Mouse (Mus musculus) lung, embryonic 14.5 days (tissue): ENCODE measurements at regions not wholly inside any gene's neighbourhood (a gene's known extent, or its start where the extent isn't known, plus 50 kb on each side); places are given as distances from the start of the nearest gene placed in this dataset.

Experiments used
- ATAC-seq: fragments of 200-750 bp; cut with Nextera tagmentation; 2 replicates; pipeline ENCODE4 v1.8.0; 2017; ENCODE audit warnings: mild to moderate bottlenecking, moderate TSS enrichment, moderate library complexity; ENCODE audit not compliant: insufficient read depth
- DNase-seq: peaks from one replicate; pipeline ENCODE4 v3.0.0-alpha.2; 2015
- H3K27ac ChIP-seq: fragments of 300-500 bp; sonication (generic); 2 replicates; pipeline ENCODE4 v1.5.1; 2014; ENCODE audit warnings: low read depth, mild to moderate bottlenecking, moderate library complexity
- H3K27me3 ChIP-seq: fragments of 300-500 bp; sonication (generic); 2 replicates; pipeline ENCODE4 v1.6.1; 2014; ENCODE audit warnings: low read length, control low read depth; ENCODE audit not compliant: insufficient read depth
- H3K36me3 ChIP-seq: fragments of 300-500 bp; sonication (generic); 2 replicates; pipeline ENCODE4 v1.6.1; 2014; ENCODE audit warnings: control low read depth; ENCODE audit not compliant: insufficient read depth
- H3K4me1 ChIP-seq: fragments of 300-500 bp; sonication (generic); 2 replicates; pipeline ENCODE4 v1.6.1; 2014; ENCODE audit warnings: antibody characterized with exemption, control low read depth; ENCODE audit not compliant: insufficient read depth
- H3K4me2 ChIP-seq: fragments of 300-500 bp; sonication (generic); 2 replicates; pipeline ENCODE4 v1.6.1; 2014; ENCODE audit warnings: mild to moderate bottlenecking
- H3K4me3 ChIP-seq: fragments of 300-500 bp; sonication (generic); 2 replicates; pipeline ENCODE4 v1.5.1; 2014; ENCODE audit warnings: low read depth, low read length
- H3K9ac ChIP-seq: fragments of 300-500 bp; sonication (generic); 2 replicates; pipeline ENCODE4 v1.6.1; 2014
- H3K9me3 ChIP-seq: fragments of 300-500 bp; sonication (generic); 2 replicates; pipeline ENCODE4 v1.6.1; 2016; ENCODE audit warnings: low read depth, low read length, control low read depth
- CTCF ChIP-seq: IDR thresholded peaks from 2 replicates; pipeline ENCODE4 v1.5.1; 2016; ENCODE audit warnings: antibody characterized with exemption, low read depth
- WGBS: fragments of 180-500 bp; shearing (Covaris S2); extraction: QIAGEN DNeasy Blood & Tissue Kit; methylation state at CpG from one replicate; pipeline ENCODE4 v1.1.7; 2014; 5-methylcytosine and 5-hydroxymethylcytosine counted together

DNA sequence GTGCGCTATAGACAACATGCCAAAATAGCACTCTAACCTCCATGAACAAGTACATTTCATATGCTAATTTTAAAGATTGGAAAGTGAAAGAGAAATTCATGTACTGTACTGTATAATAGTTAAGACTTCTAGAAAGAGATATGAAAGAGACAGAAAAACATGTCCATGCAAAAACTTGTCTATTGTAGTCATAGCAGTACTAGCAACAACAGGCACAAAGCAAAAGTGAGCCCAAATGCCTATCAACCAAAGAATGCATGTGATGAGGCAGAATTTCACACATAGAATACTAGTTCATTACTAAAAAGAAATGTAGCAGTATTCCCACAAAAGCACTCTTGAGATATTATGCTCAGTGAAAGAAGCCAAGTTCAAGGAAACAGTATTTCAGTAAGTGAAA is 180.4 kb upstream of the Steap4 start:
- no peak for TF ChIP-seq CTCF
- no peak overlapping the region for H3K27ac ChIP-seq
- H3K4me1 ChIP-seq: no peaks in the 10 kb centered on the region
- H3K9me3 ChIP-seq: no peaks in the 10 kb centered on the region
- H3K9ac ChIP-seq: no peak overlapping the region
- DNase-seq (no peak), ATAC-seq (no peak)
- no peaks in the 10 kb centered on the region for H3K36me3 ChIP-seq
- no peak overlapping the region for H3K4me3 ChIP-seq
- 93% methylated on average over 1 of the region's 1 CpGs for WGBS
- no peaks in the 10 kb centered on the region for H3K27me3 ChIP-seq
- no peak overlapping the region for H3K4me2 ChIP-seq

DNA sequence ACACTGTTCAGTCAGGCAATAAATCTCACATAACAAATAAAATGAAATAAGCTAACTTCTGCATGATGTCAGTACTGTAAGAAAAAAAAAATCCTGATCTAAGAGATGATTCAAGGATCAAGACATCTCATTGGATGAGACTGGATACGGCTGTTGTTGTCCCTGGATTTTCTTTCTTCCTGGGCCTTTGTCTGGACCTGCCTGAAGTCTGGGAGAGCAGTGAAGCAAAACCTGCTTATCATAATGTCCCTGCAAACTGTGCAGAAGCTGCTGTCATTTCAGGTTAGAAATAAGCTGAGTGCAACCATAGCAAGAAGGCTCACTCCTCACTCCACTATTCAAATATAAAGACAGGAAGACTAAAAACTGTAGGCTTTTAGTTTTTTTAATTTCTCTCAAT is 178.0 kb upstream of the Steap4 start:
- 69% methylated on average over 1 of the region's 1 CpGs for WGBS
- no peaks in the 10 kb centered on the region for H3K36me3 ChIP-seq
- ATAC-seq (no peak), DNase-seq (no peak)
- no peak overlapping the region for H3K4me3 ChIP-seq
- no peak overlapping the region for H3K9ac ChIP-seq
- no peaks in the 10 kb centered on the region for H3K4me1 ChIP-seq
- no peak for TF ChIP-seq CTCF
- H3K4me2 ChIP-seq: no peak overlapping the region
- H3K9me3 ChIP-seq: no peaks in the 10 kb centered on the region
- no peak overlapping the region for H3K27ac ChIP-seq
- no peaks in the 10 kb centered on the region for H3K27me3 ChIP-seq

DNA sequence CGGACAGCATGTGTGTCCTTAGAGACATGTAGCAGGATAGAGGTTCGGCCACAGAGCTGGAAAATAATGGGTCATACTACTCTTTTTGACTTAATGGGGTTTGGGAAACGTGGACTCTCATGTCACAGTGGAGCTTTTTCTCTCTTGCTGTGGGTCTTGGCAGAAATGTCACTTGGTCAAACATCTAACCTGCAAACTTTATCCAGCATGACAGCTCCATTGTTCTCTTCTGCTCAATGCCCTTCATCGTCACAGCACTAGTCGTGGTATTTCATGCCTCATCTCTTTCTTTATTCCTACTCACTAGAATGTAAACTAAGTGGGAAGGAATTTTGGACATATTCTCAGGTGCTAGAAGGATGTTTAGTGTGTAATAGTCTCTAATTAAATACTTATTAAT is 171.9 kb upstream of the Steap4 start:
- Histone ChIP-seq H3K4me2 (no peak overlapping the region), H3K9me3 (no peaks in the 10 kb centered on the region), H3K4me3 (no peak overlapping the region), H3K4me1 (no peaks in the 10 kb centered on the region), H3K36me3 (no peaks in the 10 kb centered on the region), H3K9ac (no peak overlapping the region), H3K27me3 (no peaks in the 10 kb centered on the region), H3K27ac (no peak overlapping the region)
- TF ChIP-seq CTCF: no peak
- DNase-seq: no peak
- ATAC-seq: no peak
- 70% methylated on average over 5 of the region's 5 CpGs for WGBS

GRCm38 (mm10) chr5:7789126-7789525 is 171.1 kb upstream of the Steap4 start:
- H3K4me1 ChIP-seq: no peaks in the 10 kb centered on the region
- no peak overlapping the region for H3K9ac ChIP-seq
- no peaks in the 10 kb centered on the region for H3K36me3 ChIP-seq
- no peaks in the 10 kb centered on the region for H3K9me3 ChIP-seq
- no peak overlapping the region for H3K4me3 ChIP-seq
- ATAC-seq (no peak), DNase-seq (no peak)
- WGBS: 94% methylated on average over 1 of the region's 1 CpGs
- H3K27me3 ChIP-seq: no peaks in the 10 kb centered on the region
- no peak overlapping the region for H3K4me2 ChIP-seq
- no peak overlapping the region for H3K27ac ChIP-seq
- no peak for TF ChIP-seq CTCF

DNA sequence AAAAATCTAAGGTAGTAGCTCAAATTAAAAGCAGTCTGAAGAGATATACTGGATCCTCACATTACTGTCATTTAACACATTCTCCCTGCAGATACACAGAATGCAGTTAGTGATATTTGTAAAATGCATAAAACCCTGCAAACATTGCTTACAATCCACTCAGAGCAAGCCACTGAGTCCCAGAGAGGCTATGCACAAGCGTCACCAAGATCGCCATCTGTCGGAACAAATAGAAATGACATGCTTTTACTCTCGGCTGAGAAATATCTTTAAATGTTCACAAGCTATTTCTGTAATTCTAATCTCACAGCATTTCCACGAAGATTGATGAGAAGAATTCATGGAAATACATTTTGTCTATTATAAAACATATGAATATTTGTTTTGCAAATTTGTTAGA is 139.7 kb upstream of the Steap4 start:
- Histone ChIP-seq H3K9me3 (no peaks in the 10 kb centered on the region), H3K9ac (no peak overlapping the region), H3K36me3 (no peaks in the 10 kb centered on the region), H3K4me1 (no peaks in the 10 kb centered on the region), H3K4me2 (no peak overlapping the region), H3K27ac (no peak overlapping the region), H3K27me3 (no peaks in the 10 kb centered on the region), H3K4me3 (no peak overlapping the region)
- no peak for ATAC-seq
- peak; percentile 70 for DNase-seq
- TF ChIP-seq CTCF: peak; percentile 51
- 26% methylated on average over 5 of the region's 5 CpGs for WGBS

GRCm38 (mm10) chr5:7821700-7822099 is 138.6 kb upstream of the Steap4 start:
- no peak overlapping the region for H3K4me3 ChIP-seq
- 58% methylated on average over 3 of the region's 3 CpGs for WGBS
- no peaks in the 10 kb centered on the region for H3K9me3 ChIP-seq

GRCm38 (mm10) chr5:7829618-7830017 is 130.6 kb upstream of the Steap4 start:
- WGBS: 78% methylated on average over 3 of the region's 3 CpGs
- Histone ChIP-seq H3K4me1 (no peaks in the 10 kb centered on the region), H3K27ac (no peak overlapping the region), H3K9me3 (no peaks in the 10 kb centered on the region), H3K36me3 (no peaks in the 10 kb centered on the region), H3K27me3 (no peaks in the 10 kb centered on the region), H3K9ac (no peak overlapping the region), H3K4me3 (no peak overlapping the region), H3K4me2 (no peak overlapping the region)
- ATAC-seq (no peak), DNase-seq (no peak)
- no peak for TF ChIP-seq CTCF

More at GRCm38 (mm10) chr5:7821700-7822099, 138.6 kb upstream of the Steap4 start:
- Histone ChIP-seq H3K4me2 (no peak overlapping the region), H3K4me1 (no peaks in the 10 kb centered on the region), H3K9ac (no peak overlapping the region), H3K27me3 (no peaks in the 10 kb centered on the region), H3K36me3 (no peaks in the 10 kb centered on the region), H3K27ac (no peak overlapping the region)
- no peak for TF ChIP-seq CTCF
- DNase-seq: no peak
- ATAC-seq: no peak

- ATAC-seq (no peak), DNase-seq (no peak)
- Histone ChIP-seq H3K36me3 (no peaks in the 10 kb centered on the region), H3K4me3 (no peak overlapping the region), H3K27me3 (no peaks in the 10 kb centered on the region), H3K4me2 (no peak overlapping the region), H3K4me1 (no peaks in the 10 kb centered on the region), H3K27ac (no peak overlapping the region), H3K9ac (no peak overlapping the region), H3K9me3 (no peaks in the 10 kb centered on the region)
- TF ChIP-seq CTCF: no peak
- WGBS: 84% methylated on average over 1 of the region's 1 CpGs
Measured at GRCm38 (mm10) chr5:7833812-7834211, 126.4 kb upstream of the Steap4 start.
